Mouse (Mus musculus) layer of hippocampus, adult 2 months (tissue): ENCODE data around the gene Tmem37. TPM values are rescaled to one million over a fixed set of nuclear protein-coding genes. Genes with fewer than 3 reads are reported as not detected.
A peak's percentile ranks its signal among the peaks of the same experiment; 100 is the strongest.

Experiments
- DNase-seq, 2 experiments: peaks; one replicate each; pipeline ENCODE4 v3.0.0; 2022; ENCODE audit warnings: low spot score in 2 of 2
- H3K27ac ChIP-seq: fragments of 200-600 bp; 2 replicates; pipeline ENCODE4 v1.8.1; 2022
- H3K4me3 ChIP-seq: fragments of 200-600 bp; 2 replicates; pipeline ENCODE4 v1.8.1; 2022; ENCODE audit warnings: mild to moderate bottlenecking
- CTCF ChIP-seq: fragments of 200-600 bp; conservative IDR thresholded peaks from 2 replicates; pipeline ENCODE4 v1.8.1; 2022; ENCODE audit warnings: antibody characterized with exemption, mild to moderate bottlenecking, moderate library complexity
- total RNA-seq, 2 experiments: library from RNA; stranded (reverse); gene quantifications; 2 replicates each; pipeline ENCODE4 v1.2.3; 2021

Tmem37 gene
- total RNA-seq, 2 experiments from 2014 or later, result 1.1 to 1.4 TPM

DNA sequence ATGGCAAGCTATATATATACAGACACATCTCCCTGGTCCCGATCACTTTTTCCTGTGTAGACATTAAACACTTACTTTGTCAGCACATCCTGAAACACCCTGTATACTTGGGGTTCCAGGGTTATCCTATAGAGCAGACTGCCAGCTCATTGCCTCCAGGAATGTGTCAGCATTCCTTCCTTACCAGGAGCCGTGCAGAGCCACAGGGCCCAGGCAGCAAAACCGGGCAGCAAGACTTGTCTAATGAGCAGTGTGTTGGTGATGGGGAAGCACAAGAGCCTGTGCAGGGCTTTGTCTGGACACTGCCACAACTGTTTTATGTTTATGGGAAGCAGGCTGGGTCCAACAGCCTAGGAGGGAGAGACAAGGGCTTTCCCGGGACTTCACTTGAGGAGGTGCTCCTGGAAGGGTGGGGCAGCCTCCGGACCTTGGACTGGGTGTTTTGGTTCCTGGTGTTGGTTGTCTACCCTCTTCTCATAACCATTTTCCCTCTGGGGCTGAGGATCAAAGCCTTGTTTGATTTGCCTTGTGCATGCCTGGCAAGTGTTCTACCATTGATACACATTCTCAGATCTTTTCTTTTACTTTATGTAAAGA lies 10.1 kb upstream of the Tmem37 start:
- no peak for TF ChIP-seq CTCF
- no peak for DNase-seq
- no peak overlapping the region for H3K4me3 ChIP-seq
- H3K27ac ChIP-seq, result no peak overlapping the region

DNA sequence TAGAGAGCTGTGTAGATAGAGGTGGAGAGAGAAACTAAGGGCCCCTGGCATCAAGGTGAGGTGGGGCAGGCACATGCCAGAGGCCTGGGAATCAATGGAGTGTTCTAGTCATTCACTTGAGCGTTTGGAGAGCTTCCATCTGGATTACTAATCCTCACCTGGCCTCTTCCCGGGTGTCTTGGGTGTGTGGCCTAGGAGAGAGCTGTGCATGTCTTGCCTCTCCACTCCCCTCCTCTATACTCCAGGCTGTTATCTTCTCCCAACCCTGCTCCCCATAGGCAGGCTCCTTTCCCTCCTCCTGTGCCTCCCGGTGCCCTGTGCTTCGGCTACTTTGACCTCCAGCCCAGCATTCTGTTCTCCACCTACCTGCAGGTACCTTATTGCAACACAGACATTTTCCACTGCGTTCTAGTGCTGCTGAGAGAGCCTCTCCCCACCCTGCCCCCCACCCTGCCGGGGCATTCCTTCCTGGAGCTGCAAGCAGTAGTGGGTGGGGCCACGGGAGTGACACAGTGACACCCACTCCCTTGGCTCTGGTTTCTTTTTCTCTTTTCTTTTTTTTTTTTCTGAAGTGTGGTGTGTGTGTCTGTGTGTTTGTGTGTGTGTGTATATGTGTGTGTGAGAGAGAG lies 9.2 kb upstream of the Tmem37 start:
- no peak for TF ChIP-seq CTCF

DNA sequence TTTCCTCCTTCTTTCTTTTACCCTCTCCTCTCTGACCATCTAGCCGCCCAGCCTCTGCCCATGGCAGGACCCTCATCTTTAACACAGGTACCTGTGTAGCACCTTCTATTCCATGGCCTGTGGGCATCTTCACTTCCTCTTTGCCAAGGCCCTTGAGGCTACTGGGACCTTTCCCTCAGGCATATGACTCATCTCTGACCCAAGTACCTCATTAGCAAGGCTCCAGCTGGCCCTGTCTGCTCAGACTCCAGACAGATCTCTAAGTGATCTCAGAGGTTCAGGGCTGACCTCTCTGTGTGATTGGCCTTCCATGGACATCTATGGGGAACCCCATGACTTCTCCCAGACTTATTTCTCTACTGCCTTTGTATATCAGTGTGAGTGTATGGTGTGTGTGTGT lies 6.8 kb upstream of the Tmem37 start:
- Histone ChIP-seq H3K4me3 (no peak overlapping the region), H3K27ac (no peak overlapping the region)
- DNase-seq, result no peak

More for the DNA sequence above, 9.2 kb upstream of the Tmem37 start:
- no peak overlapping the region for H3K4me3 ChIP-seq
- H3K27ac ChIP-seq, result no peak overlapping the region
- no peak for DNase-seq

DNA sequence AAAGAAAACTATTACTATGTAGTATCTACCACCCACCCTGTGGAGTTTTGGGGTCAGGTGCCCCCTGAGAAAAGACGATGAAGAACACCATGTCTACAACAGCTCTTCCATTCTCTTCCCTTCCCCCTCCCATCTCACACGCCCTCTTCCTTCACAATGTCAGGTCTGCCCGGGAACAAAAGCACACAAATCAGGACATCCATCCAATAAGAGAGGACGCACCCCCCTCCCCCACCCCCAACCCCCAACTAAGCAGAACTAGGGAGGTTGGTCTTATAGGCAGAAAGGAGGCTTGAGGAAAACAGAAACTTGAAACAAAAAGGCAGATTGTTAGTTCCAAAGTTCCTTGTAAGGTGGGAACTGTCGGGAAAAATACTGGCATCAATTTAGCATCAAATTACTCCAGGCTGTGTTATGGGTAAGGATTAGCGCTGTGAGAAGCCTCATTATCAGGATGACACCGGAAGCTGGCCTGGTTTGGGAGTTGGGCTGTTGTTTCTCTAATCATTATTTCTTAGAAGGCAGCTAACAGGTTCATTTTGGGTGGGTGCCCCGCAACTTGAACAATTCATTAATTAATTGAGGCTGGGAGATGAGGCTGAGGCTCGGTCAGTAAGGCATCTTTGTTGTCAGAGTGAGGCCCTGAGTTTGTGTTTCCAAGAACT lies 4.0 kb upstream of the Tmem37 start:
- DNase-seq, result no peak
- no peak overlapping the region for H3K4me3 ChIP-seq
- no peak for TF ChIP-seq CTCF

More for the DNA sequence above, 6.8 kb upstream of the Tmem37 start:
- no peak for TF ChIP-seq CTCF

DNA sequence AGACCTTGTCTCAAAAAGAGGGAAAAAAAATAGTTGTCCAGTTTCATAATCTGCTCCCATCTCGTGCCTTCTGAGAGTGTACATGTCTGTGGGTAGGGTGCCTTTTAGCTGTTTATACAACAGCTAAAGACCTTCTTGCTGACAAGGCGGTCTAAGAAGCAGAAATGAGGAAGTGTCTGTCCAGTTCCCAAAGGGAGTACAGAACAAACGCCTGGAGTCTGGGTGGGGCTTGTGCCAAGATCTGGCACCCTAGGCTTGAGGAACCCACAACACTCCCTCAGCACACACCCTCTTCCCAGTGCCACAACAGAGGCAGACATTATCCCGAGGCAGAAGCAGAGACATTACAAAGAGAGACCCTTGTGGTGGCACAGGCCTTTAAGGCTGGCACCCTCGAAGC lies 1.6 kb upstream of the Tmem37 start:
- no peak overlapping the region for H3K4me3 ChIP-seq
- TF ChIP-seq CTCF, result no peak
- no peak for DNase-seq
- H3K27ac ChIP-seq, result no peak overlapping the region

More for the DNA sequence above, 4.0 kb upstream of the Tmem37 start:
- no peak overlapping the region for H3K27ac ChIP-seq

DNA sequence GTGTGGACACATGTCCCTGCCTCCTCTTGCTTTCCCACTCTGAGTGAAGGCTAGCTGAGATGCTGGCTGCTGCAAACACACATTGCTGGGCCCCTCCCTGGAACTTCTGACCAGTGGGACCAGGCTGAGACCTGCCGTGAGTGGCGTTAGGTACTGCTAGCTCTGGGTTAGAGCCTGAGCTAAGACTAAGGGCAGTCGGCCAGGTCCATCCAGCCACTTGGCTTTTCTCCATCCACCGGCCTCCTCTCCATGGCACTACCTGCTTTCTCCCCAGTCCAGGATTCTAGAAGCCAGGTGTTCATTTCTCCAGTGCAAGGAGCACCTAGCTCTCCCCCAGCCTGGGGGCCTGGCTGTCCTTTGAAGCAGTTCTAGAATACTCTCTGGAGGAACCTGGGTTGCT lies 1.1 kb upstream of the Tmem37 start:
- no peak for TF ChIP-seq CTCF
- DNase-seq, result no peak
- no peak overlapping the region for H3K27ac ChIP-seq
- H3K4me3 ChIP-seq, result no peak overlapping the region

DNA sequence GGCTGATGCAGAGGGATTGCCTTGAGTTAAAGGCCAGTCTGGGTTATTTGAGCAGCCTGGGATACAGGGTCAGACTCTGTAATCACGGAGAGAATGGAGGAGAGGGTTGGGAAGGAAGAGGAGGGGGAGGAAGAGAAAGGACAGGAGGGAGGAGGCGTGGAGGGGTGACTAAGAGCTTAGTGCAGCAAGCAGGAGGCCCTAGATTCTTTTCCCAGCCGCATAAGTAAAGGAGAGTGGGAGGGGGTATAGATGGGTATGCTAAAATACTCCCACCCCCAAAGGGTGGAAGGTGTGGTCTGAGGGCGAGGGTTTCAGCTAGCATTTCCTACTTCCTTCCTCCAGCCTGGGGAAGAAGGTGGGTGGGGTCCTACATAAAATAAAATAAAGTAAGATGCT lies 431 bp upstream of the Tmem37 start:
- TF ChIP-seq CTCF, result no peak
- DNase-seq, result no peak
- no peak overlapping the region for H3K27ac ChIP-seq
- H3K4me3 ChIP-seq, result no peak overlapping the region

DNA sequence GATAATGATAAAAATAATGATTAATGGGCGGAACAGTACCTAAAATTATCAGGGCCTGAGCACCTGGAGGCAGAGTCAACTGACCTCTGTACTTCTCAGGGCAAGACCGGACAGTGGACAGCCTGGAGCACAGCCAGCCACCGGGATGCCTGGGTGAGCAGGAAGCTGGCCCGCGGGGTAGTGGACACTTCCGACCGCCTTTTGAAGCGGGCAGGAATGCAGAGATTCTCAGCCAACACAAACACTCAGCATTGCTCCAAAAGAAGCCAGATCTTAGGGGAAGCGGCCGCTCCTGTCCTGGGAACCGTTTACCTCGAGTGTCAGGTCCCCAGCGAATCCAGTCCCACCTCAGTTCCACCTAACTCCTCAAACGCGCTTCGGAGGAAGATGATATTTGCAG lies 974 bp downstream of the Tmem37 start:
- no peak for DNase-seq
- H3K27ac ChIP-seq, result no peak overlapping the region

DNA sequence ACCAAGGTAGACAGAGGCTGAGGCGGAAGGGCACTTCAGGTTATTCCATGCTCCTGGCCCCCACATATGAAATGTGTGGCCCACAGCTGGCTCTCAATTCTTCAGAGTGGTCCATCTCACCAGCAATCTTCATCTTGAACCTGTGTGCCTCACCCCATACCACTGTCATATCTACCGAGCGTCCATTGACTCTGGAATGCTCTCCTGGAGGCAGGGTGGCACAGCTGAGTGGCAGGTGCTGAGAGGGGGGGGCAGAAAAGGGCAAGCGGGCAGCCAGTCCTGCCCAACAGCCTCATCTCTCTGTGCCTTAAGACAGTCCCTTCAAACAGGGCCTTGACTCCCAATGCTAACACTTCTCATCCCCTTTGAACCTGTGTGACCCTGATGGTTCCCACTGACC lies 2.7 kb downstream of the Tmem37 start:
- Histone ChIP-seq H3K27ac (no peak overlapping the region), H3K4me3 (no peak overlapping the region)
- no peak for TF ChIP-seq CTCF
- DNase-seq, result no peak

More for the DNA sequence above, 974 bp downstream of the Tmem37 start:
- TF ChIP-seq CTCF, result no peak
- H3K4me3 ChIP-seq, result peak overlapping the region; percentile 49

DNA sequence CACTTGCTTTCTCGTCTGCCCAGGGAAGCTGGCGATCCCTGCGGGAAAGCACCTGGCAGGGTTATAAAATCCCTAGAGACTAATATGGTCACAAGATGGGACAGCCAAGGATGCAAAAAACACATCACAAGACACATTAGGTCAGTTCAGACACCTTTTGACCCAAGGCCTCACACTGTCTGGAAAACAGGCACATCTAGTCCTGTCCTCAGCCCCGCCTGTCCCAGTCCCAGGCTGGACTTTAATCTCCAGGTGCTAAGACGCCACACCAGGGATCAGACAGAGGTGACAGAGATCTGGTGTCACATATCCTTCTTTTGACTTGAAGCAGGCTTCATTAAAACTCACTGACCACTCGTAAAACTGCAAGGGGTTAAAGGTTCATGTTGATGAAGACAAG lies 3.7 kb downstream of the Tmem37 start:
- H3K4me3 ChIP-seq, result no peak overlapping the region
- no peak for DNase-seq
- H3K27ac ChIP-seq, result no peak overlapping the region
- TF ChIP-seq CTCF, result no peak

DNA sequence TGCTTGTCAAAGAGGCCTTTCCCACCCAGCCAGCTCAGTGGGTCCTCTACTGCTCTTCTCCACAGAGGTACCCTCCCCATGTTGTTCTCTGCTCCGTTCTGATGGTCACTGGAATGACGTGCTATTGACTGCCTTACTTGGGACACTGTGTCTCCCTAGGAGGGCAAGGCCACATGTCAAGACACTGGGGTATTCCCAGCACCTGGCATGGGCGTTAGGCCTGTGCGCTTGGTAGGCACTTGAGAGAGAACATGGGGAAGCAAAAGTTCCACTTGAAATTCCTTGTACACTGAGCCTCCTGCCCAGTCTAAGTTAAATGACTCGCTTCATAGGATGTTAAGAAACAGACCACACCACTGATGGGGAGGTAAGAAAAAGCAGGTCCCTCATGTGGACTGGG lies 4.8 kb downstream of the Tmem37 start:
- Histone ChIP-seq H3K4me3 (no peak overlapping the region), H3K27ac (no peak overlapping the region)
- no peak for TF ChIP-seq CTCF
- no peak for DNase-seq

DNA sequence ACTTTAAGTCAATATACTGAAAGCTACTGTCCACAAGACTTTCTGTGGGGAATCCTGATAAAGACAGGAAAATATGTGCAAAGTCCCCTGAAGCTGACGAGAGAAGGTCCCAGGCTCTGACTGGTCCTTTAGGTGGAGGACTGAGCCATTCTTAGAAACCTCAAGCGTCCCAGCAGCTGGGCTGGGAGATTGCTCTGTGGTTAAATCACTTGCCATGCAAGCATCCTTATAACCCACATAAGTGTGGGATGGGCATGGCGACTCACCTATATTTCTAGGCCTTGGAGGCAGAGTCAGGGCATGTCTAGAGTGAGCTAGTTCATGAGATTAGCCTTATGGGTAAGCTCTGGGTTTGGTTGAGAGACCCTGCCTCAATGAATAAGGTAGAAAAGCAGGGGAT lies 7.2 kb downstream of the Tmem37 start:
- no peak for DNase-seq
- no peak overlapping the region for H3K27ac ChIP-seq
- TF ChIP-seq CTCF, result no peak
- H3K4me3 ChIP-seq, result no peak overlapping the region

DNA sequence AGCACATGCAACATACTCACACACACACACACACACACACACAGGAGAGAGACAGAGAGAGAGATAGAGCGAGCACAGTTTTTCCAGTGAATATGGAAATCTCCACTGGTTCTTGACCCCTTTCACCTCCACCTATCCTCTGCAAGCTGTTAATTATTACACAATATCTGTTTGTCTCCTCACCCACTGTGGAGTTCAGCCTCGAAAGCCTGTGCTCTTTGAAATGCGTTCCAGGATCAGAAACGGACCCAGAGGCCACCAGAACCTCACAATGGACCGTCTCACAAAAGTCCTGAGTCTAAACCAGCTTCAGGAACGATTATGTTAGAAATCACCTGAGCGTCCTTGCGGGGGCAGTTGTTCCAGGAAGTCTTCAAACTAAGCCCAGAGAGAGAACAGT lies 7.7 kb downstream of the Tmem37 start:
- H3K27ac ChIP-seq, result no peak overlapping the region
- TF ChIP-seq CTCF, result no peak
- no peak overlapping the region for H3K4me3 ChIP-seq
- no peak for DNase-seq
